Mouse (Mus musculus): Measurements from ENCODE around the gene Zfp958. TPM values are rescaled to one million over a fixed set of nuclear protein-coding genes. Genes with fewer than 3 reads are reported as not detected.

The Zfp958 gene
- polyA plus RNA-seq, 1 experiment from 2014 or later, result 16.4 TPM

- DNase-seq (ENCODE audit: low spot score, missing footprints) (peak; percentile 83), ATAC-seq (ENCODE audit: low FRiP score) (peak; percentile 3)
- Histone ChIP-seq H3K4me1 (ENCODE audit: control insufficient read depth, insufficient read depth, low read length) (peaks cover 7% of the 10 kb centered on the region; the same call in 1 of the 2 replicates), H3K9me3 (ENCODE audit: control insufficient read depth, low read length) (no peaks in the 10 kb centered on the region; the same call in 1 of the 2 replicates), H3K4me3 (ENCODE audit: low read depth, low read length) (peak overlapping the region; percentile 63), H3K4me2 (peak overlapping the region; percentile 48; the same call in 1 of the 2 replicates), H3K27me3 (ENCODE audit: control insufficient read depth, insufficient read depth, low read length) (no peaks in the 10 kb centered on the region), H3K27ac (ENCODE audit: low read depth, low read length) (0 out of 2 replicates have a peak overlapping the region, but pooled peaks have one; percentile 88), H3K9ac (ENCODE audit: low read length) (no peak overlapping the region; the same call in 1 of the 2 replicates), H3K36me3 (ENCODE audit: control insufficient read depth, insufficient read depth, low read length) (no peaks in the 10 kb centered on the region)
- 76% methylated on average over 8 of the region's 8 CpGs for WGBS
Observed at GRCm38 (mm10) chr8:4678908-4679545, 66.1 kb downstream of the Zfp958 start.

DNA sequence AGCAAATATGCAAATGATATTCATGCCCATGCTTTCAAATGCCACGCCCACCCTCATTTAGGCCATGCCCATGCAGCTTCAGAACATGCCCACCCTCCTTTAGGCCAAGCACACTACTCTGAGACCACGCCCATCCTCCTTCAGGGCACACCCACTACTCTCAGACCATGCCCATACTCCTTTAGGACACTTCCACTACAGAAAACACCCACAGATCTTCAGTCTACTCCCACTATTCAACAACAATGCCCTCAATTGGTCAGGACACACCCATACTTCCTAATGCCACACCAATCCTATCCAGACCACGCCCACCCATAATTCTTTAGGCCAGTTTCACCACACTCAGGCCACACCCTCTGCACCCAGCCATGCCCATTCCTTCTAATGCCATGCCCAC, 66.8 kb downstream of the Zfp958 start:
- DNase-seq (ENCODE audit: low spot score, missing footprints), result no peak
- Histone ChIP-seq H3K9ac (ENCODE audit: low read length) (no peak overlapping the region), H3K4me3 (ENCODE audit: low read depth, low read length) (no peak overlapping the region), H3K27ac (ENCODE audit: low read depth, low read length) (no peak overlapping the region), H3K27me3 (ENCODE audit: control insufficient read depth, insufficient read depth, low read length) (no peaks in the 10 kb centered on the region), H3K36me3 (ENCODE audit: control insufficient read depth, insufficient read depth, low read length) (no peaks in the 10 kb centered on the region), H3K9me3 (ENCODE audit: control insufficient read depth, low read length) (no peaks in the 10 kb centered on the region; the same call in 1 of the 2 replicates), H3K4me1 (ENCODE audit: control insufficient read depth, insufficient read depth, low read length) (peaks cover 7% of the 10 kb centered on the region; the same call in 1 of the 2 replicates), H3K4me2 (no peak overlapping the region)
- no peak for ATAC-seq (ENCODE audit: low FRiP score)
- WGBS, result 90% methylated on average over 3 of the region's 3 CpGs

Other genes with a start within 250 kb of the Zfp958 start
- 12.7 and 15.0 TPM in 2 replicates for gene Cers4, start 120.1 kb upstream of the Zfp958 start, polyA plus RNA-seq (2014; fragmentation: Nextera tagmentation; extraction: Ambion mirVana)
- 78.2 and 87.4 TPM in 2 replicates for gene Shcbp1, start 166.4 kb downstream of the Zfp958 start, polyA plus RNA-seq (2014; fragmentation: Nextera tagmentation; extraction: Ambion mirVana)

All from midbrain, embryonic 11.5 days (tissue).